Mouse (Mus musculus) hindlimb bud, embryonic 11.5 days (tissue): Measurements from ENCODE around the gene Gnaz.
A peak's percentile ranks its signal among the peaks of the same experiment; 100 is the strongest.
"Not testable (repeated sequence)": the region's sequence is repeated elsewhere in the genome, so short reads cannot be mapped to it uniquely, and the experiment has no call there.

ENCODE experiments used
- DNase-seq: peaks from one replicate; pipeline ENCODE4 v3.0.0-alpha.2; 2012; ENCODE audit warnings: low read depth, low spot score; ENCODE audit errors: extremely low spot score

The Gnaz gene

GRCm38 (mm10) chr10:75026491-75026890 is 59.5 kb downstream of the Gnaz start:
- no peak for DNase-seq

- no peak for DNase-seq
These were observed 61.8 kb downstream of the Gnaz start for GRCm38 (mm10) chr10:75028743-75029142.

GRCm38 (mm10) chr10:75029677-75030076 is 62.7 kb downstream of the Gnaz start:
- no peak for DNase-seq

- DNase-seq = no peak
These were observed 63.3 kb downstream of the Gnaz start for GRCm38 (mm10) chr10:75030234-75030633.

- DNase-seq = no peak
These were observed 64.6 kb downstream of the Gnaz start for GRCm38 (mm10) chr10:75031345-75032114.

GRCm38 (mm10) chr10:75032395-75032794 is 65.4 kb downstream of the Gnaz start, which contains the start of gene Rsph14:
Gene Rsph14, minus strand, starts transcription at chr10:75032586.
- no peak for DNase-seq

GRCm38 (mm10) chr10:75036883-75037379 is 70.0 kb downstream of the Gnaz start, which contains the start of gene Rab36:
Gene Rab36, plus strand, starts transcription at chr10:75037058.
- DNase-seq = peak; percentile 90

- not testable (repeated sequence) for DNase-seq
These were observed 75.1 kb downstream of the Gnaz start for GRCm38 (mm10) chr10:75042060-75042459.

- DNase-seq = no peak
These were observed 77.5 kb downstream of the Gnaz start for GRCm38 (mm10) chr10:75044459-75044858.

- DNase-seq = no peak
These were observed 78.9 kb downstream of the Gnaz start for GRCm38 (mm10) chr10:75045831-75046230.

GRCm38 (mm10) chr10:75048711-75049110 is 81.7 kb downstream of the Gnaz start:
- DNase-seq = no peak

- DNase-seq = no peak
These were observed 84.5 kb downstream of the Gnaz start for GRCm38 (mm10) chr10:75051364-75052074.

GRCm38 (mm10) chr10:75052902-75053301 is 85.9 kb downstream of the Gnaz start:
- no peak for DNase-seq

GRCm38 (mm10) chr10:75053655-75054054 is 86.7 kb downstream of the Gnaz start:
- DNase-seq = no peak

GRCm38 (mm10) chr10:75054125-75054524 is 87.1 kb downstream of the Gnaz start:
- no peak for DNase-seq

GRCm38 (mm10) chr10:75055672-75056071 is 88.7 kb downstream of the Gnaz start:
- no peak for DNase-seq

GRCm38 (mm10) chr10:75056255-75056654 is 89.3 kb downstream of the Gnaz start:
- DNase-seq = no peak

- no peak for DNase-seq
These were observed 91.4 kb downstream of the Gnaz start for GRCm38 (mm10) chr10:75058336-75058735.

- DNase-seq = no peak
These were observed 91.9 kb downstream of the Gnaz start for GRCm38 (mm10) chr10:75058761-75059395.

GRCm38 (mm10) chr10:75059396-75059795 is 92.4 kb downstream of the Gnaz start:
- no peak for DNase-seq

- no peak for DNase-seq
These were observed 93.4 kb downstream of the Gnaz start, which contains the start of gene Bcr for GRCm38 (mm10) chr10:75060217-75060842. Gene Bcr, plus strand, starts transcription at chr10:75060592.
